Mouse (Mus musculus): ENCODE measurements around the gene Olfr141.

Olfr141 gene

DNA sequence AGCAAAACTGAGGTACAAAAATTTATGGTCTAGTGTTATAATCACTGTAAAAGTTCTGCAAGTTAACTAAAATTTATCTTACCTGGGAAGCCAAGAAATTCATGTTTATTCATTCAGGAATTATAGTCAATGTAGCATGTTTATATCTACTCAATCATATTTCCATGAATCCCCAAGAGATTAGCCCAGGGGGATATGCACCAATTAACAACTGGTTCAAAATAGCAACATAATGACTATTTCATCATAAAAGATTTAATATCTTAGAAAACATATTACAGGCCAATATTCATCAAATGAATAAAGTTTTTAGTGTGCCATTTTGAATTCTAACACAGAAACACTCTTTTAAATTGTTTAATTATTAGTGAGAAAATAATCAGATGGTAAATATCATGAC is at the start of gene Olfr141:
Gene Olfr141 (minus strand): TSS at position 101 of the 400 bp plus-strand sequence.
- no peak for DNase-seq

DNA sequence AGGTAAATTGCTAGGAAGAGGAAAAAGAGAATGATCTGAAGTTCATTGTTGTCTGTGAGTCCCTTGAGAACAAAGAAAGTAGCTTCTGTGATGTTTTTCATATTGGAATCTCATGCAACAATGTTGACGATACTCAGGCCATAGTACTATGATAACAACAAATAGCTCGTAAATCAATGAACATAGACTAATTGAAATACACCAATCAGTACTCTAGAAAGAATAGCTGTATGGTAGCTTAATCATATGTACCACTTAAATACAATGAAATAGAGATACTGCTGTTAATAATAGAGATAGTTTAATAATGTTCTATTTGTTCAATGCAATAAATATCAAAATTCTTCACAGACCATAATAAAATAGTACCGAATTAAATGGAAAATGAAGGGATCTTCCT is 41.8 kb upstream of the Olfr141 start, which contains the start of gene Olfr1095:
Gene Olfr1095 (minus strand): TSS at position 101 of the 400 bp plus-strand sequence.
- no peak for DNase-seq

GRCm38 (mm10) chr2:86824363-86824762 is 14.5 kb upstream of the Olfr141 start, which contains the start of gene Olfr1094:
Olfr1094 (plus strand) TSS chr2:86824663.
- no peak for DNase-seq

DNA sequence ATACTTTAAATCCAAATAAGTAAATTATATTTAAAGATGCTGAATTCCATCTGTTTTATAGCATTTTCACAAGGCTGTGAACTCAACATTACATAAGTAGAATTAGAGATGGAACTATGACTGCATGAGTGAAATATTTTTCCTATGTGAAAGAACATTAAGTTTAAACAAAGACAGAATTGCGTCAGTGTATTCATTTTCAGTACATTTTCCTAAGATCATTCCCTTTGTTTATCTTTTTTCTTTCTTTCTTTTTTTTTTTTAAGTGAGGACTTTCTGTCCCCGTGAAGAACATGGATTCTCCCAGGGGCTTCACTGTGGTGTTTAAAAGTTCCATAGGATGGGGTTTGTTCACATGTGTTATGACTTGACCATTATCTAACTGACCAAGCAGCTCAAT is 27.6 kb downstream of the Olfr141 start, which contains the start of gene Olfr1093:
Gene Olfr1093 (plus strand): TSS at position 301 of the 400 bp plus-strand sequence.
- no peak for DNase-seq

DNA sequence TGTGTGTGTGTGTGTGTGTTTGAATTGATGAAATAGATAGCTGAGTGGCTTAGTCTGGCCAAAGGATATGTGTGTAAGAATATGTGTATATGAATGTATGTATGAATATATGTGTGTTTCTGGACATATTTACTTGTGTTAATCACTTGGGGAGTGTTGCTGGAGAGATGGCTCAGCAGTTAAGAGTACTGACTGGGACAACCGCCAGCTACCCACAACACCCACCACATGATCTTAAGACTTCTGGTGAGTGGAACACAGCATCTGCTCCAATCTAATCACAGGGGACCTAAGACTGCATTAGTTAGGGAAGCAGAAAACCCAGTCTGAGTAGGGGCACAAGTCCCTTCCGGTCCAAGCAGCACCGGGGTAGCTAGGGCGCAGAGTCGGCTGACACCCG is 48.8 kb downstream of the Olfr141 start:
- no peak for DNase-seq

GRCm38 (mm10) chr2:86758893-86759292 is 50.9 kb downstream of the Olfr141 start, which contains the start of gene Olfr1090:
Olfr1090 (minus strand) TSS chr2:86758993.
- DNase-seq: no peak

All from kidney, adult 11 months (tissue).